Mouse (Mus musculus): Measurements from ENCODE around the gene Epc2. TPM values are rescaled to one million over a fixed set of nuclear protein-coding genes. Genes with fewer than 3 reads are reported as not detected.

Gene Epc2
- polyA plus RNA-seq, 1 experiment from 2014 or later: 5.9 TPM

DNA sequence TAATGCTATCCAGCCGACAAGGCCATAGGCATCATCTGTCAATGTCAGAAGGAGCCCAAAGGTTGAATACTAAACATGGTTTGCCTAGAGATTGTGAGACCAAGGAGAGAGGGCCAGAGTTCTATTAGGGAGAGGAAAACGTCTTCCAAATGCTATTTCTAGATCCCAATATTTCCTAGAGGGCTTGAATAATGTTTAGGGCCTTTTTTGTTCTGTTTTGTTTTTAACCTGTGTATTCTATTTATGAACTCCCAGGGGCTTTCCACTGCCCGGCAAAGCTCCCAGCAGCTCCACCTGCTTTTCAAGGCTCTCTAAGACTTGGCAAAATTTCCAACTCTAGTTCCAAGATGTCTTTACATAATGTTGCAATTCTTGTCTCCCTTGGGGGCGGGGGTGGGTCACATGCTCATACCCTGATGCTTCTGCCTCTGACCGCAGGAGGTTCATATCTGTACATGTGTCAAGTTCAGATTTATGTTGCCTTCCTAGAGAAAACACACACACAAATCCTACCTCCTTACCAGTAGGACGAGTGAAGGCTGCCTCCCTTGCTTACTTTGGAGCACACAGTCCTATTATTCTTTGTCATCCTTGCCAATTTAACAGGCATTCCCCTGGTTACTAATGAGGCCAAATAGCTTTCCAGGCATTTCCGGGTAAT is 148.9 kb downstream of the Epc2 start:
- Histone ChIP-seq H3K27ac (ENCODE audit: low read length) (no peak overlapping the region), H3K36me3 (ENCODE audit: control insufficient read depth, insufficient read depth, low read length) (no peaks in the 10 kb centered on the region), H3K27me3 (ENCODE audit: control insufficient read depth, insufficient read depth, low read depth, low read length) (no peaks in the 10 kb centered on the region), H3K9ac (ENCODE audit: low read length) (no peak overlapping the region), H3K4me2 (ENCODE audit: low read depth, low read length) (no peak overlapping the region), H3K4me1 (replicated peaks; ENCODE audit: control insufficient read depth, insufficient read depth, low read length) (no peaks in the 10 kb centered on the region), H3K9me3 (ENCODE audit: control insufficient read depth, low read length) (no peaks in the 10 kb centered on the region), H3K4me3 (ENCODE audit: low read length) (no peak overlapping the region)
- ATAC-seq (ENCODE audit: low read depth): no peak
- 50% methylated on average over 7 of the region's 7 CpGs for WGBS

Other genes starting within 250 kb of the Epc2 start
- gene Kif5c, start 167.8 kb downstream of the Epc2 start, polyA plus RNA-seq (2015; fragmentation: Nextera tagmentation; extraction: Ambion mirVana): 0.85 and 0.88 TPM in 2 replicates

All from lung, embryonic 16.5 days (tissue).